Mouse (Mus musculus): Measurements from ENCODE around the gene Zmat3.

DNA sequence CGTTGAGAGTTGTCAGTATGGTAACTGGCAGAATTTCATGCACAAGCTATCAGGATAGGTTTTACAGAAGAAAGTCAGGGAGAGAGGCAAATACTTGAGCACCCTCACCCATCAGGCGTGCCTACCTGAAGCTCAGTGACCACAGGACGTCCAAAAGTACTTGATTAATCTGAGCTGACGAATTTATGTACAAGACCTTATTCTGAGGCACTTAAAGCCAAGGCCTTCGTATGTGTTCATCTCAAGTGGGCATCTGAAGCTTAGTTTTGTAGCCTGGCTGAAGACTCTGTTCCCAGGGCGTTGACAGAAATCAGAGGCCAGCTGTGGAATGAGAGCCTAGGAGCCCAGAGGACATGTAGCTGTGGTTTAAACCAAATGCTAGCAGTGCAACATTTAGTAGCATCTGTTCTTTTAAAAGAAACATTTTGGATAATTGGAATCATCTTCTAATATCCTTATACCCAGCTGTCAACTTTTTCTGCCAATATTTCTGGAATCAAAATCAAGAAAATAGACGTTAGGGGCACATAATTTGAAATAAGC, 46.8 kb upstream of the Zmat3 start:
- TF ChIP-seq CTCF (IDR thresholded peaks at IDR 0.05; ENCODE audit: borderline replicate concordance, insufficient read depth, low read depth, low read length) (no peak), POLR2A (IDR thresholded peaks at IDR 0.05; ENCODE audit: borderline replicate concordance, insufficient read depth, low read length) (no peak)
